Mouse (Mus musculus) common myeloid progenitor, adult 5-6 weeks (primary cell): ENCODE measurements around the gene Zcchc14. TPM values are rescaled to one million over a fixed set of nuclear protein-coding genes. Genes with fewer than 3 reads are reported as not detected.
A peak's percentile ranks its signal among the peaks of the same experiment; 100 is the strongest.
"Not testable (repeated sequence)": the region's sequence is repeated elsewhere in the genome, so short reads cannot be mapped to it uniquely, and the experiment has no call there.

Source experiments
- ATAC-seq: replicated peaks from 2 replicates; pipeline ENCODE4 v1.8.0; 2016; ENCODE audit warnings: low read depth, mild to moderate bottlenecking, moderate TSS enrichment, inconsistent platforms; ENCODE audit not compliant: poor library complexity, severe bottlenecking
- total RNA-seq: library from RNA; stranded (forward); fragments of 200-1000, 187-1606 nt; gene quantifications from 2 replicates; pipeline ENCODE4 v1.2.3, GENCODE M21; 2017

Zcchc14 gene
- total RNA-seq, 1 experiment from 2014 or later = 0.23 TPM

DNA sequence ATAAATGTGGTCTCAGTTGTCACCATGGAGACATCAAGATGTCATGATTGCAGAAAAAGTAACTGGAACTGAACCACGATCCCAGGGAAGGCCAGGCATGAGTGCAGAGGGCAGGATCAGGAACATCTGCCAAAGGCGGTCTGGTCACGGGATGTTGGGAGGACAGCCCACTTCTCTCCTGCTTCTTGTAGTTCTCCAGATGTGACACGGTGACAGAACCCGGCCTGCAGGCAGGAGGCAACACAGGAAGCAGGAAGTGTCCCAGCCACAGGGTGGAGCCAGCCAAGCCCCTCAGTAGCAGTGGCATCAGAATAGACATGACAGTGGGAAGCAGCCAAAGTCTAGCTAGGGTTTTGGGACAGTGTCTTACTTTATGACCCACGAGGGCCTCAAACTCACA lies 17.2 kb downstream of the Zcchc14 start:
- peak; percentile 77 for ATAC-seq

DNA sequence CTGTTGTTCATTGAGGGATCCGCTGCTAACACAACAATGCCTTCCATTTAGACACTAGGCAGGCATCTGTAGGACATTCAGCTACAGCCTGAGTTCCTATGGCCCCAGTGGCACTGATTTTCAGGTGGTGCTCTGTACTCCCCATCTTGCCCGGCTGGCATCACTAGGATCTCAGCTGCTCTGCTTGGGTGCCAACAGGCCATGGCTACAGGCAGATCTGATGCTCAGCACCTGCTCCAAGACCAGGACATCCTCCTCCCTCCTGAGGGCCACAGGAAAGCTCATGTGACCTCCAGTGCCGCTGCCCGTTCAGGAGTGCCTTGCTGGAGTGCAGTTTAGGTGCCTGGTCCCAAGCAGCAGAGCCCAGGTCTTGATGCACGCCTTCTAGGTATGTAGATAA lies 20.3 kb downstream of the Zcchc14 start:
- no peak for ATAC-seq

DNA sequence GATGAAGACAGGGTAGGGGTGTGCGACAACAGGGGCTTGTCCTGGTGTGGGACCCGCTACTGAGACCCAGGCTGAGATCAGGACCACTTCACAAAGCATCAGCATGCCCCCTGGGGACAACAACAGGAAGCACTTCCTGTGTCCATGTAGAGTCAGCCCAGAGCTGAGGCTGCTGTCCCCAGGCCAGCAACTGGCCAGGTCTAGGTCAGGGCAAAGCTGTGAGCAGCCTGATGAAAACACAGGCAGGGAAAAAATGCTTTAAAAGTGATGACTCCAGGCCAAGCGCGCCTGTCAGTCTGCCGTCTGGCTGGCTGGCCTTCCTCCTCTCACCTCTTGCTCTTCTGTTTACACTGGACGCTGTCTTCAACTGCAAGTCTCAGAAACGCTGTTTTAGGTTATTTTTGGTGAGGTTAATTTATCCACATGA lies 21.0 kb downstream of the Zcchc14 start:
- no peak for ATAC-seq

DNA sequence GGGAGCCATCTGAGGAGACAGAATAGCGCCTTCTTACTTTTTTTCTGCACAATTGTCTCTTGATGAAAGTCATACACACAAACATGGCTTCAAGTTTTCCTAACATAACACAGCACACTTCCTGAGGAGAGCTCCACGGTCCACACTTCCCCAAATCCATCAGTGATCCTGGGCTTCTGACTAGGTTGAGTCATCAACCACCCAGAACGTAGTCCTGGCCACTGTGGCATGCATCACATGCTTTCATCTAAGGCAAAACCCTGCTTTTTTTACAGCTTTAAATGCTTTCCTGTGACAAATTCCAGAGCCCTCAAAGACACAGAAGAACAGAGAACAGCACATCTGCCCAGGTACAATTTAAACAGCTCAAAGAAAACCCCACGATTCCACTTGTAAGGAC lies 24.0 kb downstream of the Zcchc14 start:
- ATAC-seq = no peak

DNA sequence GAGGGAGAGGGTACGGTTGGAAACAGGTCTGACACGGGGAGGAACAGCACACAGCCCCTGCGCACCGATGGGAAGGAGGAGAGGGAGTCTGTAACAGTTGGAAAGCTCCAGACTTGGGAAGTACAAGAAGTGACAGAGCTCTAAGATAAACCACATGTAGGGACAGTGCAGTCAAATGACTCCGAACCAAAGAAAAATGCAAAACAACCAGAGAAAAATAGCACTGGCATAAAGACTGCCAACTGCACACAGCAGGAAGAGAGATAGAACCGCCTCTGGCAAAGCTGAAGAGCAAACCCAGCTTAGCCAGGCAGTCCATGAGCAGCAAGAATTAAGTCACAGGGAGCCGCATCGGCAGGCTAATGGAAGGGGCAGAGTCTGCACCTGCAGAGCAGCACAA lies 29.7 kb downstream of the Zcchc14 start:
- ATAC-seq = no peak

DNA sequence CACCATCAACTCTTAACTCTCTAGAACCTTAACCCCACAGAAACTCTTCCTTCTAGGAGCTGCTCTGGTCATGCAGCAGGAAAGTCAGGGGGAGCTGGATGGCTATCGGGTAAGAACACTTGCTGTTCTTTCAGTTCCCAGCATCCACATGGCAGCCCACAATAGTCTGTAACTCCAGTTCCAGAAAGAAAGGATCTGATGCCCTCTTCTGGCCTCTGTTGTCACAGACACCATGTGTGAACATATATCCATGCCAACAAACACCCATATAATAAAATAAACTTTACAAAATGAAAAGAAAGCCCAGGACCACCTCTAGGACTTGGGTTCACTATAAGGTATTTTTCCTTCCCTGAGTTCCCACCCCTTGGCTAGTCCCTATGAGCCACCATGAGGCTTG lies 30.8 kb downstream of the Zcchc14 start:
- ATAC-seq = no peak

DNA sequence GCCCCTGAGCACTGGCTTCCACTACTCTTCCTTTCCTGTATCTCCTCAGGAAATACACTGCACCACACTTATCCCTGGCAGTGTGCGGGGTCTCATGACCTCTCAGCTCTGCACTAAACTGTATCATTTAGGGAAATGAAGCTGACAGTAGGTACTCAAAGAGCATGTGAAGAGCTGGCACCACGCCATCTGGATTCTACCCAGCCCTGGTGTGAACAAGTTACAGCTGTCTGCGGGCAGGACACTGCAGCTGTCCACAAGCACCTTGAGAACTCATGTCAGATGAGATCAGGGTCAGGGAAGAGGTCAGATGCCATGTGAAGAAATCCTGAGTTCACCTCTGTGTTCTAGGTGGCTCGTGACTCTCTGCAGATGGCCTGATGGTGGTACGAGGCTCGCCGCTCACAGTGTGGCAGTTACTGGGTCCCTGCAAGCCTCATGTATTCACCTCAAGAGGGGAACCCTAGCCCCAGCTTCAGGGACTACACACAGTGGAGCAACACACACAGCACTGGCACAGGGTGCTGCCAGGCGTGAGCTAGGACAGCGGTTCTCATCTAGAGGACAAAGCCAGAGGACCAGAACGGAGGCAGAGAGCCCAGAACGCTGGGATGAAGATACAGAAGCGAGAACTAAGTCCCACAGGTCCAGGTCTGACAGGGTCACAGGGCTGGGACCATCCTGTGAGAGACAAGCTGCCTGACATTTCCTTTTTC lies 31.7 kb downstream of the Zcchc14 start:
- no peak for ATAC-seq

DNA sequence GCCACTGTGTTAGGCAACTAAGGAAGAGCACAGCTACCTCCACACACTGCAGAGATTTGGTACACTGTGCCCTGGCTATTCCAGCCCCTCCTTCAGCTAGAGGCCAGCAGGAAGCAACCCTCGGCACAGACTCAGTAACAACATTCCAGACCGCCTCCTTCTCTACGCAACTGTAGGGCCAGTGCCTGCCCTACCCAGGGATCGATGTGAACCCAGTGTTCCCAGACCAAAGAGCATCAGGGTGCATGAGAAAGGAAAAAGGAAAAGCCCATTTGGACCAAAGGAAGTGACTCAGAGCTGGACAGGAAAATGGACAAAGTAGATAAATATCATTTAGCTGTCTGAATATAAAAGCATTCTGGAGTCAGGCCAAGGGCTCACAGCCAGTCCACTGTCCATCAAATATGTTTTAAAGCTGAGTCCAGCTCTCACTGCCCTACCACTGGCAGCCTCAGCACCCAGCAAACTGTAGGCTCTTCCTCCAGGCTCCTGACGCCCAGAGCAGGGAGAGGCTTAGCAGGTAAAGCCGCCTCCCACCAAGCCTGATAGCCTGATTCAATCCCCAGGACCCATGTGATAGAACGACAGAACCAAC lies 33.2 kb downstream of the Zcchc14 start:
- no peak for ATAC-seq

DNA sequence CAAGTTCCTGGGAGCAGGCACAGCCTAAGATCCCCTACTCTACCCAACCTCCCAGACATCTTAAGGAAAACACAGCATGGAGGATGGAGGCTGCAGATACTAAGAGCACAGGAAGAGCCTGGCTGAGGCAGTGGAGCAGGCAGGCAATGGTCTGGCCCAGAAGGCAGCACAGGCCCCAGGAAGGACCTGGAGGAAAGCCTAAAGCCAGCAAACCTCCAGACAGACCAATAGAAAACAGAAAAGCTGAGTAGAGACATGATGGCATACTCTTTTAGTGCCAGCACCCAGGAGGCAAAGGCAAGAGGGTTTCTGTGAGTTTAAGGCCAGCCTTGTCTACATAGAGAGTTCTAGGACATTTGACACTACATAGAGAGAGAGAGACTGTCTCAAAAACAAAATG lies 39.3 kb downstream of the Zcchc14 start:
- no peak for ATAC-seq

DNA sequence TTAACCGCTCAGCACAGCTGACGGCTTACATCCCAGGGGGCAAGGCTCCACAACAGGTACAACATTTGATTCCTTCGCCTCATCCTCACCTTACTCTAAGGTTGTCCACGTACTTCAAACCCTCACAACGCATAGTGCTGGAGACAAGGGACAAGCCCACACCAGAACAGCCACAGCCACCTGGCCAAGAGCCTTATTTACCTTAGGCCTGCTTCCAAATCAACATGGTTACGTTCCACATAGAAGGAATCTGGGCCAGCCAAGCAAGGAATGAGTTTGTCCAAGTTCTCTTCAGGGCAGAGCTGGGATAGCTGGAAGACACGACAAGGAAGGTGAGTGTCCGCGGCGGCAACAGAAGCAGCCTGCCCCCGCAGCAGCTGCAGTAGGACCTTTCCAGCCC lies 42.8 kb downstream of the Zcchc14 start:
- ATAC-seq = no peak

DNA sequence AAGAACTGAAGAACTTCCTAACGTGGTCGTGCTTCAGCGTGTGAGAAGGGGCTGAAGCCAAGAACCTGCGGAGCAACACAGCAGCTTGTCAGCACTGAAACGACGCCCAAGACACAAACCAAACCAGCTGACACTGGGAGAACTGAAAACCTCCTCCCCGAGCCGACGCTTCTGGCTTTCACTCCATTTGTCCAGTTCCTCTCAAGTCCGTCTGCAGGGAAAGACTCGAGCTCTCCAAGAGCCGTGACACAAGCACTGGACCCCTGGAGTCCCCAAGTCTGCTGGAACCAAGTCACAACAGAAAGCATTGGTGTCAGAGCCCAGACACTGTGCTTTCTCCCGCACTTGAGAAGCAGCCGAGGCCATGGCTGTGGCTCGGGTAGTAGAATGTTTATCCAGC lies 43.5 kb downstream of the Zcchc14 start:
- ATAC-seq = no peak

DNA sequence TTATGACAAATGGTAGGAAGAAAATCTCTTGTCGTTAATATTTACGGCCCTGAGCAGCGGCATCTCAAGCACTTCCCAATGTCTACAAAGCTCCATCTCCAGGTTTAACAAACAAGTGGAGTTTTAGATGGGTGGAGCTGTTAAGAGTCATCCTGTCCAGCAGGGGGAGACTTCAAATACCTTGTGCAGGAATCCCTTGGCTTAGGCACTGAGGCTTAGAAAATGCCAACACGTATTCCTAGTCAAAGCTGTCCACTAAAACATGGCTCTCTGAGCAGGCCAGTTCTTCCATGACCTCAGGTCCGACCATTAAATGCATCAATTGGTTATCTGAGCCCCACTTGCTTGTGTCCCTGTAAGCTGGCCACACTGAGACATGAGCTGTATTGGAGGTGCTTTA lies 45.0 kb downstream of the Zcchc14 start:
- ATAC-seq = 0 out of 2 replicates have a peak, but pooled peaks have one; percentile 24

DNA sequence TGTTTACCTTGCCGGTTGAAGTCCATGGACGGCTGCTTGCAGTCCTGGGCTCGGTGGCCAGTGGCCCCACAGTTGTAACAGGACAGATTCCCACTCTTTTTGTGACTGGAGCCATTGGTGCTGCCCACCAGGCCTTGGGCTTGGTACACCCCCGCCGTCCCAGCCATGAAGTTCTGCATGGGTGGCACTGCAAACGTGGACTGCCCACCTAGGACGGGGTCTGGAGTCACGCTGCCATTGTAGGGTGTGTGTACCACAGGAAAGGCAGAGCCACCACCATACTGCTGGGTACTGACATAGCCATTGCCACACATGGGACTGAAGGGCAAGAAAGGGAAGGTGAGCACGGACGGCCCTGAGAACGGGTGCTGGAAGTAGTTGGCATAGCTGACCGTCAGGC lies 48.9 kb downstream of the Zcchc14 start:
- ATAC-seq = no peak

DNA sequence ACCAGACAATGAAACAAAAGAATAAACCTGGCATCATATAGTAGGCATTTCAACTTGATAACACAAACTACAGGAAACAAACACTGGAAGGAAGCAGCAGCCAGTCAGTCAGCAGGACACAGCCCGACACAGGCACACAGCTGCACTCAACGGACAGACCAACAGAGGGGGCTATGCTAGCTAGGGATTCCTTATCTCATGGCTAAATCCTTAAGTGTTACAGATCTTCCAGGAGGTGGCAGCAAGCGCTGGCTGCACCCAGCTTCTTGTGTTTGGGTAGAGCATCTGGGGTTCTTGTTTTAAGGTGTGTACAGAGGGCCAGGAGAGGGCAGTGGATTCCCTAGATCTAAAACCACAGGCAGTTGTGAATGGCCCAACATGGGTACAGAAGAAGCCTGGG lies 49.8 kb downstream of the Zcchc14 start:
- peak; percentile 83 for ATAC-seq

DNA sequence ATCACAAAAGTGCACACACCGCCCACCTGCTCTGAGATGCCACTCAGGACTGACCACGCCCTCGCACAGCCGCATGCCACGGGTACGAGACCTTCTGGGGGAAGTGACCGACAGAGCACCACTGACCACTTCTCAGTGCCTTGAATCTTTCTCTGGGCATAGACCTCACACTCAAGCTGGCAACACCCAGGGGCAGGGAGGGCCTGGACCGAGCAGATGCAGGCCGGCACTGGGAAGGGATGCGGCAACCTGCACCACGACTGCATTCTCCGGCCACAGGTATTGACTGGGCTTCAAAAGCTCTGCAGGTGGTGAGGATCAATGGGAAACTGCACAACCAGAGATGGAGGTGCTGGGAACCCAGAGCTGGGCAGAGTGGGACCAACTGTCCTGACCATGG lies 50.3 kb downstream of the Zcchc14 start:
- ATAC-seq = no peak

DNA sequence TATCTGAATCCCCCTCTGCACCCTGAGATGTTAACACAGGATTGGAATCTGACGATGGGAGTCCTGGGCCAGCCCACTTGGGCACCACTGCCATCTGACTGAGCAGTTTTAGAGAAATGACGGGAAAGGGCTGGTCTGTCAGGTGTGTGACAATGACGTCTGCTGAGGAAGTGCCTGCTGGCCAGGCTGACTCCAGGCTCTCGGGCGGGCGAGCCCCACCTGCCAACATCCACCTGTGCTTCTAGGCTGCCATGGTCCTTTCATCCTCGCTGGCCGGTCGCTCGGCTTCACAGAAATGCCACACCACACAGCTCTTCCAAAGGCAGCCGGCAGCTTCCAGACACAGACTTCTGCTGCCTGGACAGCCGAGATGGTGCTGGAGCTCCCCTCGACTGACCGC lies 52.9 kb downstream of the Zcchc14 start:
- no peak for ATAC-seq

DNA sequence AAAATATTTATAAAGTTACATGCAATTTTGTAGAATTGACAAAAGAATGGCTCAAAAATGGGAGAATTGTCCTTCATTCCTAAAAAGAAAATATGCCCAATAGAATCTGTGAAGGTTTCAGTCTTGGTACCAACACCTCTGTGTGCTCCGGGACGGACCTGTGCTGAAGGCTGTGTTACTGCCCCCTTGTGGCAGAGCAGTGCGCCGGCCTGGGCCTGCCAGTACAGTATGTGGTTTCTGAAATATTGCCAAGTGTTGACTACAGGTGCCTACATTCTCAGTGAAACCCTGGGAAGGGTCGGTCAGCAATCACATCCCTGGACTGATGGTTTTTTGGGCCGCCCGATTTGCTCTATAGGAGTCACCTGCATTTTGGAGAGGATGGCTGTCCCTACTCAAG lies 53.8 kb downstream of the Zcchc14 start:
- peak; percentile 67 for ATAC-seq

DNA sequence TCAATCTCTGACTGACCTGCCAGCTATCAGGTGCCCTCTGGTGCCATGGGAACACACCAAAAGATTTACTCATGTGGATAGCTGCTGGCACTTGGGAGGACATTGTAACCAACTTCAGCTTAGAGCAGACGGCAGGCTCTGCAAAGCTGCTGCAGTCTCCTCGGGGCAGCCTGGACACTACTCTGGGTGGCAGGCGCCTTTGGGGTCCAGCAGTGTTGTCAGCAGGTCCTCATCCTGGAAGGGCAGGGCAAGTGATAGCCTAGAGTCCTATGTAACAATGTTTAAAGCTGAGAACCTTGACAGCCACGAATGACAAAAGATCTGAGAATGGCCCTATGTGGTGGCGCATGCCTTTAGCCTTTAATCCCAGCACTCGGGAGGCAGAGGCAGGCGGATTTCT lies 54.5 kb downstream of the Zcchc14 start:
- ATAC-seq = no peak

DNA sequence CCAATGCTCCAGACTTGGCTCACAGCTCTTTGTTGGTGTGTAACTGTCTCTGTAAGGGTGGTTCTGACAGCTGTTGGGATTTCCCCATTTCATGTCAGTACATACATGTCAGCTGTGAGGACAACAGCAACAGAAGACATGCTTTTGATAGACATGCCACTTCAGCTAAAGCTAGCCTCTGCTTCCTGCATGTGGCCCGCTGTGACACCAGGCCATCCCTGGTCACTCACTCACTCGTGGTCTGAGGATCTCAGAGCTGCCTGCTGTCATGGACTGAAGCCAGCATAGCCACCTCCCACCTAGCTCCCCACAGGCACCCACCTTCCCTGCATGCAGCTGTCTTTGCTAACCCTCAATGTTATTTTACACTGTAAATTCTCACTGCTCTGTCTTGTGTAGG lies 55.2 kb downstream of the Zcchc14 start:
- not testable (repeated sequence) for ATAC-seq

DNA sequence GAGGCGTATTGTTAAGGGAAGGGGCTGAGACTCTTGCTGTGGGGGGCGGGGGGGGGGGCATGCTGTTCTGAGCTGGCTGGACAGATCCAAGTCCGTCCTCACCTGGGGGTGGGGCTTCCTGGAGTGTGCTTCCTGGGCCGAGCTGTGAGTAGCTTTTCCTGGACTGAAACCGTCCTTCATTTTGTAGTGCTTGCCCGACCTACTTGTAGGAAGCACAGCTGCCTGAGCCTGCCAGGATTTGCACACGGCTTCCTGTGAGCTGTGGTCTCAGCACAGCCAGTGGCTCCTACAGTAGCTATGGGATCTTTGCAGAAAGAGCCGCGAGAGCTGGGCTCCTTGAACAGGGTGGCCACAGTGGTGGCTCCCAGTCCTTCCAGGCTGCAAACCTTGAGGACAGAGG lies 58.7 kb downstream of the Zcchc14 start:
- no peak for ATAC-seq

DNA sequence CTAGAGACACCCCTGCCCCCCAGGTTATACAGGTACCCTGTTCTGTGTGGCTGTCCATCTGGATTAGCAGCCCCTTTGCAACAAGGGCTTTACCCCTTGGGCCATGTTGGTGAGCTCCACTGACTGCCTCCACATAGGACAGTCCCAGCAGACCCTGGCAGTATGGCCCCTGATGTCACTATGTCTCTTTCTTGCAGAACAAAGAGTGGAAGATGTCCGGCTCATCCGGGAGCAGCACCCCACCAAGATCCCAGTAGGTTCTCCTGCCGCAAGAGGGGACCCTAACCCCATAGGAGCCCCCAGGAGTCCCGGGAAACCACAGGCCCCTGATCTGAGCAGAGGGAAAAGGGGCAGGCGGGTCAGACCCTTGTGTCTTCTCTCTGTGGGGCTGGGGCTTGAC lies 59.4 kb downstream of the Zcchc14 start:
- ATAC-seq = no peak
